Mouse (Mus musculus) liver, adult 2 months (tissue): ENCODE data around the gene Mmp8.

ENCODE experiments used
- CTCF ChIP-seq: fragments of 200-500 bp; IDR thresholded peaks from 2 replicates; pipeline ENCODE4 v1.5.1; 2011; ENCODE audit warnings: low read depth, low read length, control low read depth
- POLR2A ChIP-seq: fragments of 200-500 bp; IDR thresholded peaks from 2 replicates; pipeline ENCODE4 v1.6.1; 2011; ENCODE audit warnings: low read length, control low read depth; ENCODE audit not compliant: insufficient read depth; ENCODE audit errors: extremely low read depth

DNA sequence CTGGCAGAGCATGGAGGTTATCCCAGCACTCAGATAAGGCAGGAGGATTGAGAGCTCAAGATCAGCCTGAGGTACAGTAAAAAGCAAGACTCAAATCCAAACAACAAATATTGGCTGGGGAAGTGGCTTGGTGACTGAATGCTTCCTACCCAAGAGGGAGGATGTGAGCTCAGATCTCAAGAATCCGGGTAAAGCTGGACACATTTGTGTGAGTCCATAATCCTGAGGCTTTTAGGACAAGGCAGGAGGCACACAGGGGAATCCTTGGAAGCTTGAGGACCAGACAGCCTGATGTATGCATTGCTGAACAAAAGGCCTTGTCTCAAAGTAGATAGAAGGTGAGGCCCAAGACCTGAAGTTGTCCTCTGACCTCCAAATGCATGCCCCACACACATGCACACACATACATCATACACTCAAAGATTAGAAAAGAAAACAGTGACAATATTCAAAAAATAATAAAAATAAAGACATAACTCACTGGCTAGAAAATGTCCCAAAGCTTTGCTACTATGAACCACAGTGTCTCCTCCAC, 13.3 kb upstream of the Mmp8 start:
- no peak for TF ChIP-seq POLR2A
- TF ChIP-seq CTCF: no peak
